9 mouse cellular contexts compared by ENCODE assay signal in genomic region chr7:131966023-131966915, GRCm38 (mm10). TPM values are rescaled to one million over a fixed set of nuclear protein-coding genes. Genes with fewer than 3 reads are reported as not detected.
DNase-seq lines count a peak whose midpoint lies in the region; ATAC-seq and TF ChIP-seq lines count a peak whose summit lies in the region.
"Had no signal": no experiment of that assay in that cellular context is flagged by ENCODE, and none has a peak within 500 bp of the region (broad histone marks: within the 10 kb centered on the region; RNA-seq: fewer than 3 reads in every experiment).

Gpr26 (plus strand) TSS chr7:131966460.

- H3K27ac ChIP-seq in ES-E14 (ENCODE audit: insufficient read depth, low read depth, low read length, poor library complexity, severe bottlenecking) = no peak within 1 kb of the TSS
- peak within 1 kb of the TSS; percentile 93 for H3K27ac ChIP-seq in cortical plate, adult 2 months (ENCODE audit: insufficient read depth, low read length)
- peak within 1 kb of the TSS; percentile 87 for H3K27ac ChIP-seq in hindbrain, embryonic 15.5 days (replicated peaks)
- no peak within 1 kb of the TSS for H3K27ac ChIP-seq in limb, embryonic 15.5 days
- H3K27ac ChIP-seq in cerebellum, adult 2 months (ENCODE audit: insufficient read depth, low read length) = no peak within 1 kb of the TSS
- H3K27ac ChIP-seq: heart, embryonic 15.5 days had no signal

- TF ChIP-seq POLR2A in cortical plate, adult 2 months (IDR thresholded peaks at IDR 0.05; ENCODE audit: extremely low read depth, insufficient read depth, low read length) = peak; percentile 97
- TF ChIP-seq POLR2A in cerebellum, adult 2 months (IDR thresholded peaks at IDR 0.05; ENCODE audit: borderline replicate concordance, insufficient read depth, low read length) = no peak

- no peaks in the 10 kb centered on the region for H3K27me3 ChIP-seq in hindbrain, embryonic 15.5 days
- peaks cover 64% of the 10 kb centered on the region for H3K27me3 ChIP-seq in limb, embryonic 15.5 days
- H3K27me3 ChIP-seq in cerebellum, adult 2 months (ENCODE audit: control insufficient read depth, insufficient read depth, low read length) = no peaks in the 10 kb centered on the region

- no peak within 1 kb of the TSS for H3K9ac ChIP-seq in ES-E14 (ENCODE audit: insufficient read depth, low read depth, low read length, poor library complexity, severe bottlenecking)
- H3K9ac ChIP-seq in hindbrain, embryonic 15.5 days = peak within 1 kb of the TSS; percentile 72
- no peak within 1 kb of the TSS for H3K9ac ChIP-seq in limb, embryonic 15.5 days
- H3K9ac ChIP-seq: heart, embryonic 15.5 days had no signal

- peak within 1 kb of the TSS; percentile 78 for H3K4me2 ChIP-seq in hindbrain, embryonic 15.5 days
- H3K4me2 ChIP-seq in limb, embryonic 15.5 days = peak within 1 kb of the TSS; percentile 34
- H3K4me2 ChIP-seq: heart, embryonic 15.5 days had no signal

- H3K4me3 ChIP-seq in ES-E14 (ENCODE audit: insufficient read depth in 1 of 2, low read depth in 1 of 2, low read length in 2 of 2, poor library complexity in 1 of 2, severe bottlenecking in 1 of 2) = peak within 1 kb of the TSS; percentile 29 to 42; a peak in 3 of 4 replicates
- H3K4me3 ChIP-seq in cortical plate, adult 2 months (ENCODE audit: insufficient read depth, low read length) = peak within 1 kb of the TSS; percentile 56
- H3K4me3 ChIP-seq in hindbrain, embryonic 15.5 days = peak within 1 kb of the TSS; percentile 68
- peak within 1 kb of the TSS; percentile 14; the same call in 1 of the 2 replicates for H3K4me3 ChIP-seq in limb, embryonic 15.5 days
- H3K4me3 ChIP-seq in cerebellum, adult 2 months (replicated peaks; ENCODE audit: insufficient read depth, low read depth, low read length) = no peak within 1 kb of the TSS
- H3K4me3 ChIP-seq: heart, embryonic 15.5 days had no signal

- no peaks in the 10 kb centered on the region for H3K9me3 ChIP-seq in ES-E14 (ENCODE audit: control insufficient read depth, insufficient read depth, low read depth, low read length)
- H3K9me3 ChIP-seq in hindbrain, embryonic 15.5 days = no peaks in the 10 kb centered on the region
- H3K9me3 ChIP-seq in limb, embryonic 15.5 days = no peaks in the 10 kb centered on the region
- H3K9me3 ChIP-seq: heart, embryonic 15.5 days had no signal

- WGBS in hindbrain, embryonic 15.5 days = under 1% methylated on average over 32 of the region's 32 CpGs
- WGBS in limb, embryonic 15.5 days = 5% methylated on average over 32 of the region's 32 CpGs
- WGBS in cerebellum, adult 2 months = 2% methylated on average over 32 of the region's 32 CpGs

- in situ Hi-C loops in ES-E14 (cut with MboI; ENCODE audit: low sequenced_read_pairs in 2 of 2, unreplicated experiment in 2 of 2) = no loop called here

- no peaks in the 10 kb centered on the region for H3K36me3 ChIP-seq in ES-E14 (ENCODE audit: control insufficient read depth, insufficient read depth, low read length, poor library complexity, severe bottlenecking)
- H3K36me3 ChIP-seq in hindbrain, embryonic 15.5 days = no peaks in the 10 kb centered on the region
- no peaks in the 10 kb centered on the region for H3K36me3 ChIP-seq in limb, embryonic 15.5 days
- H3K36me3 ChIP-seq: heart, embryonic 15.5 days had no signal

- peak; percentile 82 for ATAC-seq in hindbrain, embryonic 15.5 days (ENCODE audit: low FRiP score, low read depth)
- ATAC-seq in limb, embryonic 15.5 days (ENCODE audit: insufficient number of reproducible peaks, low FRiP score, low TSS enrichment, low read depth) = no peak

- DNase-seq in ES-E14 (ENCODE audit: low read depth, low spot score) = no peak
- DNase-seq in kidney, adult 9 months = no peak
- no peak for DNase-seq in cerebellum, adult 2 months
- no peak for DNase-seq in urinary bladder, postnatal 10 days (ENCODE audit: low spot score)
- DNase-seq in lung, postnatal 25 days (ENCODE audit: low spot score) = no peak

- no peak for TF ChIP-seq CTCF in cortical plate, adult 2 months (IDR thresholded peaks at IDR 0.05; ENCODE audit: extremely low read depth, insufficient read depth, low read length)
- no peak for TF ChIP-seq CTCF in cerebellum, adult 2 months (IDR thresholded peaks at IDR 0.05; ENCODE audit: borderline replicate concordance, insufficient read depth, low read depth, low read length)

- no peaks in the 10 kb centered on the region; a peak in 1 of 4 replicates for H3K4me1 ChIP-seq in ES-E14 (ENCODE audit: control insufficient read depth in 2 of 2, insufficient read depth in 2 of 2, low read length in 2 of 2, poor library complexity in 1 of 2)
- 0 out of 2 replicates have a peak, but pooled peaks cover 2% of the 10 kb centered on the region for H3K4me1 ChIP-seq in cortical plate, adult 2 months (ENCODE audit: control insufficient read depth, insufficient read depth, low read length)
- H3K4me1 ChIP-seq in hindbrain, embryonic 15.5 days (replicated peaks) = peaks cover 46% of the 10 kb centered on the region
- H3K4me1 ChIP-seq in limb, embryonic 15.5 days = peaks cover 9% of the 10 kb centered on the region
- no peaks in the 10 kb centered on the region for H3K4me1 ChIP-seq in cerebellum, adult 2 months (ENCODE audit: control insufficient read depth, insufficient read depth, low read length)
- H3K4me1 ChIP-seq: heart, embryonic 15.5 days had no signal

TF ChIP-seq in ES-E14, 5 proteins besides CTCF, POLR2A, EP300 and RAD21:
- TF ChIP-seq ZC3H11A (IDR thresholded peaks at IDR 0.05; ENCODE audit: borderline replicate concordance, low read depth, low read length) (no peak), MAFK (IDR thresholded peaks at IDR 0.05; ENCODE audit: insufficient read depth, low read depth, low read length) (no peak), HCFC1 (IDR thresholded peaks at IDR 0.05; ENCODE audit: borderline replicate concordance, insufficient read depth, low read length) (no peak), ZNF384 (IDR thresholded peaks at IDR 0.05; ENCODE audit: low read depth, low read length) (no peak), CHD2 (IDR thresholded peaks at IDR 0.05; ENCODE audit: low read depth, low read length) (no peak)

RNA-seq across cellular contexts. Expression of gene Gpr26, which starts in this region (rescaled TPM):
- 0.04 TPM in 1 of 2 replicates, not detected in the other for total RNA-seq in ES-E14 (2012; rRNA removed)
- polyA plus RNA-seq in cortical plate, adult 2 months (2012; rRNA removed) = 59.8 and 60.7 TPM in 2 replicates
- 2.6 and 2.8 TPM in 2 replicates for polyA plus RNA-seq in hindbrain, embryonic 15.5 days (2015; fragmentation: Nextera tagmentation; extraction: Ambion mirVana)
- polyA plus RNA-seq in limb, embryonic 15.5 days (2015; fragmentation: Nextera tagmentation; extraction: Ambion mirVana) = not detected in 2 replicates
- polyA plus RNA-seq in cerebellum, adult 2 months (2012; rRNA removed) = 5.6 and 5.8 TPM in 2 replicates
- polyA plus RNA-seq: heart, embryonic 15.5 days had no signal

Comparison
In these comparisons a context has a peak if more than half of its experiments do, and no peak if none do; other contexts are left out.
1. H3K27ac ChIP-seq: peak in cortical plate, adult 2 months (single experiment) and hindbrain, embryonic 15.5 days (single experiment); none in ES-E14 (single experiment), limb, embryonic 15.5 days (single experiment) and cerebellum, adult 2 months (single experiment).